Mouse (Mus musculus) right cerebral cortex, postnatal 36 days (tissue): ENCODE results near the gene Gsdma2.
"Not testable (repeated sequence)": the region's sequence is repeated elsewhere in the genome, so short reads cannot be mapped to it uniquely, and the experiment has no call there.

ENCODE experiments used
- DNase-seq, 2 experiments: peaks; one replicate each; pipeline ENCODE4 v3.0.0; 2022; ENCODE audit warnings: low spot score in 2 of 2, mixed read lengths in 1 of 2

Gsdma2 gene

DNA sequence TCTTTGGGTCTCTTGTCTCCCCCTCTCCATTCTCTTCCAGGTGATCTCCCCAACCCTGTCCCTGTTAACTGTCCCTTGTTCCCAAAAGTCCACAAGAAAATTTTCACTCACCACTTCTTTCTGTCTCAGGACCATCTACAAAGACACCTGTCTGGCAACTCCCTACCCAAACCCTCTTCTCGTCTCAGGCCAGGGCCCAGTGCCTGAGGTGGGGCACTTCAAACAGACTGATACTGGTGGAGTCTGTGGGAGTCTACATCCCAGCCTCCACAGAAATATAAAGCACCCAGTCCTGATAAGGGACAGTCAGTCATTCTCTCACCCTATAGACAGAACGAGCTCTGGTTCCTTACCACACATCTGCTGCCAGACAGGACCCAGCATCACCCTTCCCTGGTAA is at the start of gene Gsdma2:
Gsdma2 (plus strand) TSS at position 301 of the 400 bp plus-strand sequence.
- no peak for DNase-seq

DNA sequence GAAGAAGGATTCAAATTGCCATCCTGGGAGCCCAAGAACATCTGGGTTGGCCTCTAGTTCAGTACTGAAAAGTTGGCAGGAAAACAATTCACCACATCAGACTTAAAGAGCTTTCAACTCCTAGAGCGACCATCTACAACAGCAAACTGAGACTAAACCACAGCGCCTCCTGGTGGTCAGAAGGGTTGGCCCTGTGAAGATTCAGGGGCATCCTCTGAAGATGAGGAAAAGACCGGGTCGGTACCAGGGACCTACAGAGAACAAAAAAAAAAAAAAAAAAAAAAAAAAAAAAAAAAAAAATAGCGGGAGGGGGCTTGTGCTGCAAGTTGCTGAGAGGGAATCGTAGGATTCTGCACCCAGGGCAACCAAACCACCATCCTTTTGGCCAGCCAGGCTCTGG is 49.2 kb upstream of the Gsdma2 start:
- DNase-seq: no peak

DNA sequence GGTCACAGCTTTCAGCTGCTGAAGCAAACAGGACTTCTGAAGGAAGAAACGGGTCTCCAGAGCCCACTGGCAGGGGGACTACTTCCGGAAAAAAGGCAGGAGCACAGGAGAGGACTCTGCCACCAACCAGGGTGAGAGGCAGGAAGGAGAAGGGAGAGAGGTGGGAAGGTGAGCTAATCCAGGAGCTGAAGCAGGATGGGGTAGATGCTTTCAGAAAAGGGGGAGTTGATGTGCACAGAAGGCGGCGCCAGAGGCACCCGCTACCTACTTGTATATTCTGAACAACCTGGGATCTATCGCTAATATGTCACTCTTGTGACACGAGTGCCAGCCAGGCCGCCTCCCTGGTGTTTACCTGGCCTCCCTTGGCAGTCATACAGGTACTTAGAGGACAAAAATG is 48.6 kb upstream of the Gsdma2 start, which contains the start of gene Lrrc3c:
Lrrc3c (plus strand) TSS at position 301 of the 400 bp plus-strand sequence.
- no peak for DNase-seq

DNA sequence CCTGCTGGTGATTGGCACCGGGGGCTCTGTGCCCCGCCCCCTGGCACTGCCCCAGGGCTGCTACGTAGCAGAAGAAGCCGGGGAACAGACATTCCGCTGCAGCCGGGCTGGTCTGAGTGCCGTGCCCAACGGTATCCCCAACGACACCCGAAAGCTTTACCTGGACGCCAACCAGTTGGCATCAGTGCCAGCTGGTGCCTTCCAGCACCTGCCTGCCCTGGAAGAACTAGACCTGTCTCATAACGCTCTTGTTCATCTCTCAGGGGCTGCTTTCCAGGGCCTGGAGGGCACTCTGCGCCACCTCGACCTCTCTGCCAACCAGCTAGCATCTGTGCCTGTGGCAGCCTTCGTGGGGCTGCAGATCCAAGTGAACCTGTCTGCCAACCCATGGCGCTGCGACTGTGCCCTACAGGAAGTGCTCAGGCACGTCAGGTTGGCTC is 47.7 kb upstream of the Gsdma2 start:
- DNase-seq: no peak

DNA sequence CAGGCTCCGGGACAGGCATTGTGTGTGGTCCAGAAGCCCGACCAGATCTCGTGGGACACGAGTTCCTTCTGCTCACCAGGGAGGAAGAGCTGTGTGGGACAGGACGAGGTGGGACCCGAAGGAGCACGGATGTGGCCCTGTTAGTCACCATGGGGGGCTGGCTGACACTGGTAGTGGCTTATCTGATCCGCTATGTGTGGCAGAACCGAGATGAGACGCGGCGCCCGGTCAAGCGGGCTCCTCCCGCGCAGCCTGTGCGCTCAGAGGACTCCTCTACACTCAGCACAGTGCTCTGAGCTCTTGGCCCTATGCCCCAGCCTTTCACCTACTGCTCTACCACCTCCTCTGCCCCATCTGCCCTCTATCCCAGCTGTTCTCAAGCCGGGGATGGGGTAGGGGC is 47.3 kb upstream of the Gsdma2 start:
- no peak for DNase-seq

DNA sequence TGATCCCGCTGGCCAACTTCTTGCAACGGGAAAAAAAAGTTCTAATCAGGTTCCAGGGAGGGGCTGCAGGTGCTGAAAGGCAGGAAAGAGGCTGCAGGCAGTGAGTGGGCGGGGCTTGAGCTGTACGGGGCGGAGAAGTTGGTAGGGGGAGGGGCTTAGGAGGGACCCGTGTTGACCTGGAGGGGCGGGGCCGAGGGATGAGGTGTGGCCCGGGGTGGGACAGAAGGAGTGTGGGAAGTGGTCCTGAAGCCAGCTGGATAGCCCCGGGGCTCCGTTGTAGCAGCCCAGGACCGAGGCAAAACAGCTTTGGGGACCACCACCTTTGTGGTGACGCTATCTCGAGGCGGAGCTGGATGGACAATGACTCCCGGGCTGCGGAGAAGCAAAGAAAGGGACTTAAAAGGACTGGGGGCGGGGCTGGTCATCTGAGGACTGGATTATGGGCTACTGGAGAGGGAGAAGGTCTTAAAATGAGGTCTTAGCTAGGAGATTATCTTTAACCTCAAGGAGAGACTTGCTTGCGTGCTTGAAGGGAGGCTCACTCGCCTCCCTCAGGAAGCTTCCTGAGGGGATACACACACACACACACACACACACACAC is 44.4 kb upstream of the Gsdma2 start:
- DNase-seq: no peak

DNA sequence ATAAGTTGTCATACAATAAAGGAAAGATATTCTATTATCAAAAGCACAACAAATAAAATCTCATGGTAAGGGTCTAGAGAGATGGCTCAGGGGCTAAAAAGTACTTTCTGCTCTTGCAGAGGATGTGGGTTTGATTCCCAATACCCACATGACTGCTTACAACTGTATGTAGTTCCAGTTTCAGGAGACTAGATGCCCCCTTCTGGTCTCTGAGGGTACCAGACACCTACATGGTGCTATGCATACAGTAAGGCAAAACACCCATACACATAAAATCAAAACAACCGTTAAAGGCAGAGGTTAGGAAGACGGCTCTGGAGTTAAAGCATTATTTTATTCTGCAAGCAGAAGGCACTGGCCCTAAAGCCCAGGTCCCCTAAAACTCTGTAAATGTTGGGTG is 42.6 kb upstream of the Gsdma2 start:
- no peak for DNase-seq

DNA sequence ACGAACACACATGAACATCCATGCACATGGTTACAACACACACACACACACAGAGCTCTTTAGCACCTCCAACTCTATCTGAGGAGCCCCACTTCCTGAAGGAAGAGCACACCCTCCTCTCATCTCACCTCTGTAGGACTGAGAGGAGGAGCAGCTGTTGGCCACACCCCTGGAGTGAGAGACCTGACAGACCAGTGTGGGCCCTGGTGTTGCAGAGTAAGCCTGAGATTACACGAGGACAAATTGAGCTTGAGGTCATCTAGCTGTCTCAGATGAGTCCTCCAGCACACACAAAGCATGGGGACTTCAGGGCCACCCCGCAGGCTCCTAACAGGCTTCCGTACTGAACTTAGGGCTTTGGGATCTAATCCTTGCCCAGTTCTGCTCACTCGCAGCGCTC is 41.6 kb upstream of the Gsdma2 start:
- not testable (repeated sequence) for DNase-seq

DNA sequence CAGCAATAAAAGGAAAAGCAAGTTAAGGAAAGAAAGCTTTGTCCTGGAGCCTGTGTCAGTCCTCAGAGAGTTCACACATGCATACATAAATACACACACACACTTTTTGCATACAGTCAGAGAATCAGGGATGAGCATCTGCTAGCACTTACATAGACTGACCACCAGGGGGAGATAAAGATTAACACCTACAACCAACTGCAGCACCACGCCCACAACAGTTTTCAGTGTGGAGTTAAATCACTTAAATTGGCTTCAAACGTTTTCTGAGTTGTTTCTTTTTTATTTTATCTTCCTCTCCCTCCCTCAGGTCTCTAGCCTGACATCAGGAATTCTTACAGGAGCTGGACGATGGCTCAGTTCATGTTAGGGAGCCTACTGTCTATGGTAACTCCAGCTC is 39.8 kb upstream of the Gsdma2 start:
- peak in 1 of 2 experiments; percentile 20 for DNase-seq

DNA sequence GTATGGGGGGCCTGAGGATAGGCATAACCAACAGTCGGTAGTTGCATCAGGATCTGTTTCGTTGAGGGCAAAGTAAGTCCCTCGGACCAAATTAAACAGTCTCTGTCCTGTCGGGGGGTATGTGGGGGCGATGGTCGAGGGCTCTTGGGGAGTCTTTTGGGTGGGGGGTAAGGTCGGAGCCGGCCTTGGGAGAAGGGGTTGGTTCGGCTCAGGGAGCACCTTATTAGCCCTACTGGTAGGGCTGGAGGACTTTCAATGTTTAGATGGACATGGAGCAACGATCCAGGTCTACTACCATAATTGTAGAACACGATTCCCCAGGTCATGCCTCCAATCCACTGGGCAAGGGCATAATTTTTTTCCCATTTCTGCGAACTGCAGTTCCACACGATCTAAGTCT is 25.8 kb upstream of the Gsdma2 start:
- DNase-seq: no peak

DNA sequence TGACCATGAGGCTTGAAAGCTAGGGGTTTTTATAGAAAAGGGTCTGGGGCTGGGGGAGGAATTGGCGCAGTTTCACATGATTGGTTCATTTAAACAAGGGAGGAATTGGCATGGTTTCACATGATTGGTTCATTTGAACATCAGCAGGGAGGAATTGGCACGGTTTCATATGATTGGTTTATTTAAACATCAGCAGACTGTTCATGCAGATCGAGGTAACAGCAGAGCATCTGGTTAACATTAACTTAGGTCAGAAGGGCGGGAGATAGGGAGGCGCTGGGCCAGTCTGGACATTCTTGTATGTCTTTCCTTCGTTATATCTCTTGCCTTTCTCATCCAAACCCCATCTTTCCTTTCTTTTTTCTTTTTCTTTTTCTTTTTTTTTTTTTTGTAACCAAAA is 22.6 kb upstream of the Gsdma2 start:
- not testable (repeated sequence) for DNase-seq

DNA sequence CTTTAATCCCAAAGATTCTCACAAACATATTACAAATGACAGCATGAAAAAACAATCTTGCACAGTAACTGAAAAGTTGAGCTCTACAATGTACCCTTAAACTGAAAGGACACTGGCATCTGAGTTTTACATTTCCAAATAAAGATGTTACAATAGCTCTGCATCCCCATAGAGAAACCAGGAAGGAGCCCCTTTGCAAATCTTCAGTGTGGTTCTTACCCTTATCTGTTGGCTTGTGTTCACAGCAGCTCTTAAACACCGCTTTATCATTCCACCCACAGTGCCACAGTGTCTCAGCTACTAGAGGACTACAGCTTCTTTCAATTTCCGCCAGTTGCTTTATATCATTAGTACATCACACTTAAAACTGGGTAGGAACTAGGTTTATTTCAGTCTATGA is 22.2 kb upstream of the Gsdma2 start:
- DNase-seq: not testable (repeated sequence)

DNA sequence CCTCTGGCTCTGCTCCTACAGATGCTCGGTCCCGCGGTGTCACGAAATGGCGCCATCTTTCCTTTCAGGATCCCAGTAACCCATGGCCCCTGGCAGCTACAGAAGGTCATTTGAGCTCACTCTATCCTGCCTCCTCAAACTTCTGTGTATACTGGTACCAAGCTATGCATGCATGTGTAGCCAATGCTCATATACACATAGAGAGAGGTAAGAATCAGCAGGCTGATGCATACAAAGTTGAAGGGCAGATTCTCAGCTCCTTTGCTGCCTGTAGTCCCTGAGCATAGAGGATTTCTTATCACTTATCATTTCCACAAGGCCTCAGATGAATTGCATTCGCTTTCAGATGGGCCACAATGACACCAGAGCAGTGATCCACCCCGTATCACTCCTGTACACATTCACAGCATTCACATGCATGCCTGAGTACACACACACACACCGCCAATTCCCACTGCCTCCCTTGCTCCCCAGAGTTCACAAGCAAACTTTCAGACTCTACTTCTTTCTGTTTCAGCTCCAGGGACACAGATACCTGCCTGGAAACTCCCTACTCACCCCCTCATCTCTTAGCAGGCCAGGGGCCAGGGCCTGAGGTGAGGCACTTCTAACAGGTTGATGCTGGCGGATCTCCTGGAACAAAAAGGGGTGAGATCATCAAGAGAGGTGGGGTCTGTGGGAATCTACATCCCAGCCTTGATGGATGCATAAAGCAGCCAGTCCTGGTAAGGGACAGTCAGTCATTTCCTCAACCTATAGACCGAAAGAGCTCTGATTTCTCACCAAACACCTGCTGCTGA is 20.7 kb upstream of the Gsdma2 start, which contains the start of the genes Gm12355 and Gsdma3:
Gm12355 (minus strand) TSS at position 51 of the 800 bp plus-strand sequence.
Gsdma3 (plus strand) TSS at position 750 of the 800 bp plus-strand sequence.
- no peak for DNase-seq

DNA sequence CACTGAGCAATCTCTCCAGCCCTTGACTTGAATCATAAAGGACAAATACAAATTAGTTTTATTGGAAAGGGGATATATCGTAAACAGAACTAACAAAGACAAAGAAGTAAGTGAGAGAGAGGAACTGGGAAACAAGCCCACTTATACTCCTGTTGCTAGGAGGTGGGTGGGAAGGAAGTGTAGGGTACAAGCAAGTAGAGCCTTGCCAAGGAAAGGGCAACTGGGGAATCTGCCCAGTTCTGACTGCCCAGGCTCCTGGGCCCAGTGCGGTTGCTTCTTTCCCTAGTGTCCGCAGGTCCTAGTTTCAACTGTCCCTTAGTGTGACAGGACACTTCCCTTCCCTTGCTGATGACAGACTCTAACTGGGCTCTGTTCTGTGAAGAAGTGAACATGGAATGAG is 17.9 kb upstream of the Gsdma2 start:
- no peak for DNase-seq

DNA sequence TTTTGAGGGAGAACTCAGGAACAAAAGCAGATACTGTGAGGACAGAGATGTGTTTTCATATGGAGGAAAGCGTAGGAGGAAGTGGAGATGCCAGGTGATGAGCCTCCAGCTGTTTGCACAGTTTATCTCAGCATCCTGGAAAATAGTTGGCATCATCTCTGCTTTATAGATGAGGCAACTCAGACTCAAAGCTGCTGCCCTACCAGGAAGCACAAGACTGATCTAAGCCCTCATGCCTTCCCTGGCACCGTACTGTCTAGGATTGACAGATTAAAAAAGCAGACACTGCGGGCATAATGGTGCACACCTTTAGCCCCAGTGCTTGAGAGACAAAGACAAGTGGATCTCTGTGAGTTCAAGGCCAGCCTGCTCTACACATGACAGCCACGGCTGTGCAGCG is 15.9 kb upstream of the Gsdma2 start:
- no peak for DNase-seq

DNA sequence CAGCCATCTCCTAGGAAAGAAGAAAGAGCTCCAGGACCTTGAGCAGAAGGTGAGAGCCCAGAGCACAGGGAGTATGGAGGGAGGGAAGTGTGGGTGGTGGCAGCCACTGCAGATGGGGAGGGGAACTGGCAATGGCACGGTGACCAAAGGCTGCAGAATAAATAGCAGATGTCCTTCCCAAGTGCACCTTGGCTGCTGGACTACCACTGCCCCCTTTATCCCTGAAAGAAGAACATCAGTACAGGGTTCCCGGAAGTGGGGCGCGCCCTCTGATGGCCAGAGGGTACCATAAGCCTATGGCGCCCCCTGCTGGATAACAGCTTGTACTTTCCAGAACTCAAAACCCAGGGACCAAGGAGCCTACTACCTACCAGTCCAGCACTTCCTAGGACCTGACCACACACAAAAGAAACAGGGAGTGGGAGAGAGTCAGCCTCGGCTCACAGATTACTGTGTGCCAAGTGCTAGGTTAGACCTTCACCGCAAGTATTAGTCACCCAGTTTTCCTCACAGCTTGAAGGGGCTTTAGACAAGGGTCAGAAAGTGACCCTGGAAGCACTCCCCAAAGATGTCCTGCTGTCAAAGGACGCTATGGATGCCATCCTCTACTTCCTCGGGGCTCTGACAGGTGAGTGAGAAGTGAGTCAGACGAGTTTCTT is 11.1 kb upstream of the Gsdma2 start:
- not testable (repeated sequence) for DNase-seq

DNA sequence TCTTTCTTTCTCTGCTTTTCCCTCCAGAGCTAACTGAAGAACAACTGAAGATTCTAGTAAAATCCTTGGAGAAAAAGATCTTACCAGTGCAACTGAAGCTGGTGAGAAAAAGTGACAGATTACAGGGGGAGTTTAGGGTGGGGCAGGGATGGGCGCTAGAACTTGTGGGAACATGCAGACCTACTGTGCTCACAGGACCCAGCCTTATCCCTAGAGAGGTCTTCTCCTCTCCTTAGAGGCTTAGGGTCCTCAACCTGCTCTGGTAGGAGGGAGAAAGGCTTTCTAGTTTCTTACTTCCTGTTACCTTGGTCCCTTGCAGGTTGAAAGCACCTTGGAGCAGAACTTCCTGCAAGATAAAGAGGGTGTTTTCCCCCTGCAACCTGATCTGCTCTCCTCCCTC is 9.1 kb upstream of the Gsdma2 start:
- no peak for DNase-seq

DNA sequence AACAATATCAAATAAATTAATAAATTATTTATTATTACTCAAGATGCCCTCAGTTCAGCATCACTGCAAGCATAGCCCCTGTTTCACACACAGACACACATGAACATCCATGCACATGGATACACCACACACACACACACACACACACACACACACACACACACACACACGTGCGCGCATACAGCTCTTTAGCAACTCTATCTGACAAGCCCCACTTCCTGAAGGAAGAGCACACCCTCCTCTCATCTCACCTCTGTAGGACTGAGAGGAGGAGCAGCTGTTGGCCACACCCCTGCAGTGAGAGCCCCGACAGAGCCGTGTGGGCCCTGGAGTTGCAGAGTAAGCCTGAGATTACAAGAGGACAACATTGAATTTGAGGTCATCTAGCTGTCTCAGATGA is 6.5 kb upstream of the Gsdma2 start:
- DNase-seq: no peak

DNA sequence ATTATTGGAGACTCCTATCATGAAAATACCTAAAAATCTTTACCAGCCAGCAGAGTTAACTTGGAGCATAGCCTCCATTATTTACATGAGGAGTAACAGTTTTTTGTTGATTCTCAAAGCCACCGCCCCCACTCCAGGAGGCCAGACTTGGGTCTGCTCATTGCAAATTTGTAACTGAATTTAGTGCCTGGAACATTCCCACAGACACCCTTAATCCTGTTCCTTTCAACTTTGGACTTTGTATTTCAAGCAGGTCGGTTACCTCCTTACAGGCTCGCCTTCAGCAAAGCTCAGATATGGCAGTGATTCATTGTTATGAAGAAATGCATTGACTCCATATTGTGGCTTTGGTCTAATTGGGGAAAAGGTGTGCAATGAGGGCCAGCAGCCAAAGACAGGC is 1.8 kb upstream of the Gsdma2 start:
- no peak for DNase-seq

DNA sequence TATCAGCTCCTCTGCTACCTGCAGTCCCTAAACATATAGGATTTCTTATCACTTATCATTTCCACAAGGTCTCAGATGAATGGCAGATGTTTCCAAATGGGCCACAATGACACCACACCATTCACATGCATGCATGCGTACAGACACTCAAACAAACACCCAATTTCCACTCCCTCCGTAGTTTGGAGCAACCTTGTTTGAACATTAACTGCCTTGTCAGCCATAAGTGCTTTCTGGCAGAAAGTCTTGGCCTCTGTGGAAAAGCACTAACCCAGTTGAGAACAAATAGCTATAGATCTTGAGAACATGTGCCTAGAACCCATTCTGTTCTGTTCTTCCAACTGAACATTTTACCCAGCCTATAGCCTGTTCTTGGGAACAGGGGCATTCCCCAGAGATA is 613 bp upstream of the Gsdma2 start:
- no peak for DNase-seq

DNA sequence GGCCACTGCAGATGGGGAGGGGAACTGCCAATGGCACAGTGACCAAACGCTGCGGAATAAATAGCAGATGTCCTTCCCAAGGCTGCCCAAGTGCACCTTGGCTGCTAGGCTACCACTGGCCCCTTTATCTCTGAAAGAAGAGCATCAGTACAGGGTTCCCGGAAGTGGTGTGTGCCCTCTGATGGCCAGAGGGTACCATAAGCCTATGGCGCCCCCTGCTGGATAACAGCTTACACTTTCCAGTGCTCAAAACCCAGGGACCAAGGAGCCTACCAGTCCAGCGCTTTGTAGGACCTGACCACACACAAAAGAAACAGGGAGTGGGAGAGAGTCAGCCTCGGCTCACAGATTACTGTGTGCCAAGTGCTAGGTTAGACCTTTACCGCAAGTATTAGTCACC is 8.5 kb downstream of the Gsdma2 start:
- not testable (repeated sequence) for DNase-seq

DNA sequence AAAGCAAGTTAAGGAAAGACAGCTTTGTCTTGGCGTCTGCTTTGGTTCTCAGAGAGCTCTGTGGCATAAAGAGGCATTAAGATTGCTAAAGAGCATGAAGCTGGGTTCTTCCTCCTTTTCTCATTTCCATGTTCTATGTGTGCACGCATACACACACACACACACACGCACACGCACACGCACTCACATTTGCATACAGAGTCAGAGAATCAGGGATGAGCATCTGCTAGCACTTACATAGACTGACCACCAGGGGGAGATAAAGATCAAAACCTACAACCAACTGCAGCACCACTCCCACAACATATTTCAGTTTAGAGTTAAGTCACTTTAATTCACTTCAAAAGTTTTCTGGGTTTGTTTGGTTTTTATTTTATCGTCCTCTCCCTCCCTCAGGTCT is 14.0 kb downstream of the Gsdma2 start:
- peak; percentile 28 to 32 for DNase-seq

DNA sequence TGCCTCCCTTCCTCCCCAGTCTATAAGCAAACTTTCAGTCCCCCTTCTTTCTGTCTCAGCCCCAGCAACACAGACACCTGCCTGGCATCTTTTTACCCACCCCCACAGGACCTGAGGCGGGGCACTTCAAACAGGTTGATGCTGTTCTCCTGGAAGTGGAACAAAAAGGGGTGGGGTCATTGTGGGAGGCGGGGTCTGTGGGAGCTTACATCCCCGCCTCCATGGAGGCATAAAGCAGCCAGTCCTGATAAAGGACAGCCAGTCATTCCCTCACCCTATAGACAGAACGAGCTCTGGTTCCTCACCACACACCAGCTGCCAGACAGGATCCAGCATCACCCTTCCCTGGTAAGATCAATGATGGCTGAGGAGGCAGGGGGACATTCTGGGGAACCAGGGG is 17.5 kb downstream of the Gsdma2 start, which contains the start of gene Gsdma:
Gsdma (plus strand) TSS at position 261 of the 400 bp plus-strand sequence.
- no peak for DNase-seq
